Mouse (Mus musculus) embryo, embryonic 10 days (tissue): ENCODE measurements at regions not wholly inside any gene's neighbourhood (a gene's known extent, or its start where the extent isn't known, plus 50 kb on each side); places are given as distances from the start of the nearest gene placed in this dataset.
A peak's percentile ranks its signal among the peaks of the same experiment; 100 is the strongest.

Experiments
- DNase-seq: peaks from one replicate; pipeline ENCODE4 v3.0.0-alpha.2; 2015; ENCODE audit warnings: low spot score

- DNase-seq = no peak
These were observed 200.4 kb downstream of the Gm15262 start for GRCm38 (mm10) chrX:161487691-161488090.

DNA sequence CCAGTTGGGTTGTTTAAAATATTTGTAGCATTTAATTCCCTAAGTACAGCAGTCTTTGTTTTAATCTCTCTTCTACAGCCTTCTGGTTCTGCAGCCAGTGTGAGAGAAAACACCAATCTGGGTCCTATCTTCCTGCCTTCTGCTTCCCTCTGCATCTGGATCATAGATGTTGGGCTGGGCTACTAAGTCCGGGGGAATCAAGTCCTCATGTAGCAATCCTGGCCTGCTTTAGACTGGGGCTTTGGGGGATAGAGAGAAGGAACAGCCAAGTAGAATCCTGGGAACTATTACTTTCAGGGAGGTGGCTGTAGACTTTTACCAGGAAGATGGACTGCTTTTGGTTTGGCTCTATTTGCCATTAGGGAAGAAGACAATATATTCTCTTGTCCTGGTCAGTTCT, 205.5 kb upstream of the Rai2 start:
- DNase-seq = no peak

- no peak for DNase-seq
These were observed 193.2 kb upstream of the Rai2 start for GRCm38 (mm10) chrX:161523432-161524256.

GRCm38 (mm10) chrX:161524257-161524646, 192.6 kb upstream of the Rai2 start:
- no peak for DNase-seq

DNA sequence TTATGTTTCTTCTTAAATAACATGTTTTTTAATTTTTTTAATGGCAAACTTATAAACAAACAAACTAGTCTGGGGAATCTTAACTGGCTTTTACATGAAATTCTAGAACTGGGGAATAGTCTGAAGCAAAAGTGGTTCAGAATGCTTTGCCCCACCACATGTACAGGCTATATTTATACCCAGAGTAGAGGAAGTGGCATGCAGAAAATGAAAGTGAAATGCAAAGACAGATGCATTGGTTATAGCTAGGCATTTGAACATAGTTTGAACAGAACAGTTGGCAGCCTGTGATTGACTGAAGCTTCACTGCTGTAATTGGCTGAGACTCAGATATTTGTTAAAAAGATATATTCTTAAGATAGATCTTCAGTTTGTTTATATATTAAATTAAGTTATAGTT, 179.6 kb upstream of the Rai2 start:
- no peak for DNase-seq

DNA sequence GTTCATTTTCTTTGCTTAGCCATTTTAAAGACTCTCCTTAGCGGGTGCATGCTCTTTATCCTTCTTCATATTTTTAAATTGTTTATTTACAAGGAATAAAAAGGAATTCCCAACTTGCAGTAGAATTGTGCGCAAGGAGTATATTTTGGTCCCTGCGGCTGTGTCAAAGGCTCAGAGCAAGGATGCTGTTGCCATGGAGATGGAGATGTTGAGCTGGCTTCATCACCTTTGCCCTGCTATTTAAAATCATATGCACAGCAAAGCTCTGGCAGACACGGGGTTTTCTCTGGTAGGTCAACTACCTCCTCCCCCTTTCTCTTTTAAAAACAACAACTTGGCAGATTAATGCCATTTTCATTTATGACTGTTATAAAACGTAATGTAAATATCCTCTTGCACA, 160.0 kb upstream of the Rai2 start:
- DNase-seq = peak; percentile 23

DNA sequence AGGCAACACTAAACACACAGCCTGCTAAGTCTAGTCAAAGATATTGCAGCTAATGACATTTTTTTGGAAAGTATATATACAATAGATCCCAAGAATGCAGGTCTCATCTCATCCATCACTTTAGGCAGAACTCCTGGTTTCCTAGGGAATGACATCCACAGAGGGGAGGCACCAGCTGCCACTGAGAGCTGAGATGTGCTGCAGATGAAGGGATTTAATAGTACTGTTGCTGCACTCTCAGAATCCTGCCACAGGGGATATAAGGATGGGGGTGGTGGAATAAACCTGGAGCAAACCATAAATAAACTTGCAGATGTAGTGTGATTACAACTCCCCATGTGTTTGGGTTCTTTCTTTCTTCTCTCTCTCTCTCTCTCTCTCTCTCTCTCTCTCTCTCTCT, 158.4 kb upstream of the Rai2 start:
- peak; percentile 3 for DNase-seq

GRCm38 (mm10) chrX:161566435-161566834, 150.4 kb upstream of the Rai2 start:
- no peak for DNase-seq

DNA sequence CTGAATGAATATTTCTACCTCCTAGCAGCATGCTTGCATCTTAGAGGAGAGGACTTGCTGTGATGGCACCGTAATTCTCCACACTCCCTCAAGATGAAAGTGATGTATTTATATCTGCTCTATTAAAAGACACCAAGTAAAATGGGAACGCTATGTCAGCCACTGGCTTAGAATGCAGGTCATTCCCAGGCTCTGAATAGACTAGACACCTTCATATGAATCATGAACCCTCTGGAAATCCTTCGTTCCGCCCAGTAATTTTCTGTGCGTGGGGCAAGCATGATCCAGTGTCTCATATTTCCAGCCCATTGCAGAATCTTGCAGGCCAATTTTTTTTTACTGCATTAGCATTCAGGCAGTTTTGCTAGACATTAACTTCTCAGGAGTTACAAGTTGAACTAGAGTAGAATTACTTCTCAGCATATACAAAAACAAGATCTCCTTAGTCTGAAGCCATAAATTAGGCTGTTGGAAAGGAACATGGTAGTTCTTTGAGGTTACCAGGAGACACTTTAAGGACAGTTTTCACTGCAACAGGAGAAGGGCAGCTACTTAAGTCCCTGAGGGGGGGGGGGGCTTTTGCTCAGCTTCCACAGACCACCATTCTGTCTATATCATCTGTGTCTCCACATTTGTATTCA, 134.7 kb upstream of the Rai2 start:
- no peak for DNase-seq

DNA sequence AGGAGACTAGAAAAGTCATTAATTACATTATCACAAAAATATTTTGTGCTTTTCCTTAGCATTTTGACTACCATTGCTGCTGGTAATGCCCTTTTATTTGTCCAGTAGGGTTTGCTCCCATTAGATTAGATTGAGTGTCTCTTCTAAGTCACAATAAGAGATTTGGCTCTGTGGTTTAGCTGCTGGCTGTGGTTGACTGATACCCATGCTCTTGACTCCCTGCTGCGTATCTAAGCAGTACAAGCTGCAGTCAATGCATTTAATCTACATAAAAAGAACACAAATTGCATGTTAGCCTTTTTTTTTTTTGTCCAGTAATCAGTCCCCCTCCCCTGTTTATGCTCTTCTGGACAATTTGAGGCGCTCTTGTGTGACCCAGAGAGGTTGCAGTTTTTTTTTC, 133.0 kb upstream of the Rai2 start:
- no peak for DNase-seq

DNA sequence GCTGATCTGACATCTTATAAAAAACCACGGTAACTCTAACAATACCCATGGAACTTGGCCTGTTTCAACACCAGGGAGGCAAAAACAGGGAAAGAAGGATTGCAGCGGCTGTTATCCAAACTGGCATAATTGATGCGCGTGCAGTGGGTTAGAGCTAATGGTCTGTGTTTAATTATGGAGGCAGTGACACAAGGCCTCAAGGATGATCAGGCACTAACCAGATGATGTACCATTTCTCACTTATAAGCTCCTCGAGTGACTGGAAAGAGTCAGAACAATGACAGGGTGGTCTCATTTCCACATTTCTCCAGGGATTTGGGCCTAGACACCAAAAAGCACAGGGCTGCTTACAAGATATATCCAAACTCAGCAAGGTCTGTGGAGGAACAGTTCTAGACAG, 83.0 kb upstream of the Rai2 start:
- no peak for DNase-seq

DNA sequence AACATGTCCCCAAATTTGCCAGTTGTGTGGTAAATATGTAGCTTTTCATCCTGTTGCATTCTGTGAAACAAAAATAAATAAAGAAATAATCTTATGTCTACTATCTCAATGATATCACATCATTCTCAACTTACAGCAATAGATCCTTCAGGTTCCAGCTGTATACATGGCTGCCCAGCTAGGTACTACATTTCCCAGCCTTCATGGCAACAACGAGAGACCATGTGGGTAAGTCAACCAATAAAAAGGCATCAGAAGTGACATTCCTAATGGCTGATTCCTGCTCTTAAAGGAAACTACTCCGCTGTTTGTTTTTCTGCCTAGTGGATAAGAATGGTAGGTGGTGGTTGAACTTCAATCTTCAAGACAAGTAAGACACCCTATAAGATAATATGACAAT, 82.5 kb upstream of the Rai2 start:
- DNase-seq = no peak

DNA sequence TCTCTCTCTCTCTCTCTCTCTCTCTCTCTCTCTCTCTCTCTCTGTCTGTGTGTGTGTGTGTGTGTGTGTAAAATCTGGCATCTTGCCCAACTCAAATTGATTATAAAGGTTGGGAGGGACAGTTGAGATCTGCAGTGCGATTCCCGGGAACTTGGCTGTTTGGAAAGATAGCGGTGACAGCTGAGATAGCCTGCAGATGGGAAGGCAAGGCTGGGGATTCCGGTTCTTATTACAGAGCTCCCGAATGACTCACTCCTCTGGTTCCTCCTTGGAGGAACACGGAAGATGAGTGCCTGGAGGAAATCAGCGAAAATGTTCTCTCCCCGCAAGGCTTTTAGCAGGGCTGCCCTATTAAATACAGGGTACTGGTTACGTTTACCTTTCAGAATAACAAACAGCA, 81.2 kb upstream of the Rai2 start:
- DNase-seq = no peak

- DNase-seq = no peak
These were observed 63.8 kb upstream of the Rai2 start for GRCm38 (mm10) chrX:161653106-161653505.

- DNase-seq = no peak
These were observed 56.8 kb upstream of the Rai2 start for GRCm38 (mm10) chrX:161660106-161660505.

DNA sequence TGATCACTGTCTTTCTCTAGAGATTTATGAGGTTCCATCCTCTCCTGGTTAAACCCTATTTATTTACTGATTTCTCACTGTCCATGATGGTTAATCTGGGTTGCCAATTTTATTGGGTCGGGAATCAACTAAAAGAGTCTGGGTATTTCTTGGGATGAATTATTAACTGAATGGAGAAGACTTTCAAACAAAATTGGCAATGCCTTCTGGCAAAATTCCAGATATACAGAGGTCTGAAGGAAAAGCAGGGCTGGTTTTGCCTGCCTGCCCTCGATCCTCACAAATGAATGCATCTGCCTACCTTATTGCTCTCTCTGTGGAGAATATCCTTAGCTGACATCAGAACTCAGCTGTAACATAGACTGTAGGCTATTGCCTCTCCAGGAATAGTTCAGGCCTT, 54.9 kb upstream of the Rai2 start:
- DNase-seq = no peak
